Mouse (Mus musculus): Measurements from ENCODE around the gene Abcc5. TPM values are rescaled to one million over a fixed set of nuclear protein-coding genes. Genes with fewer than 3 reads are reported as not detected.

Abcc5 gene
- polyA plus RNA-seq, 1 experiment = 244 TPM

DNA sequence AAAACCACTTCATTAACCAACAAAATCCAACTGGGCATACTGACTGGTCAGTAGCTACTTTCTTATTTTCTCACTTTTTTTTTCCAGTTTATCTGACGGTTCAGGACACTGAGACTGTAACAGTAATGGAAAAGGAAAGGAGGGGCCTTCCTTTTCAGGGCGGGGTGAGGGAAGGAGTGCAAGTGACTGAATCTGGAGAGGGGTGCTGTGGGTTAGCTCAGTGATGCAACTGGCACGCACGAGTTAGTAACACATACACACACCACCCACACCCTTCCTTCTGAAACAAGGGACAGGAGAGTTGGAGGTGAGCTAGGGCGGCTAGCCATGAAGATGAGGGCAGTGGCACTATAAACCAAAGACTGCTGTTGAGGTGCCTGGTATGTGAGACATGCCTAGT is 102.3 kb downstream of the Abcc5 start:
- TF ChIP-seq CTCF (IDR thresholded peaks at IDR 0.05; ENCODE audit: borderline replicate concordance, control insufficient read depth, extremely low read depth, insufficient read depth, low read length, poor library complexity) (no peak), POLR2A (IDR thresholded peaks at IDR 0.05; ENCODE audit: control insufficient read depth, extremely low read depth, insufficient read depth, low read length, poor library complexity) (no peak)
- Histone ChIP-seq H3K27me3 (ENCODE audit: control insufficient read depth, insufficient read depth, low read length) (no peaks in the 10 kb centered on the region), H3K27ac (ENCODE audit: control insufficient read depth, insufficient read depth, low read length) (no peak overlapping the region), H3K4me3 (ENCODE audit: control insufficient read depth, insufficient read depth, low read length) (no peak overlapping the region), H3K4me1 (replicated peaks; ENCODE audit: control insufficient read depth, insufficient read depth, low read length) (no peaks in the 10 kb centered on the region), H3K36me3 (ENCODE audit: control insufficient read depth, insufficient read depth, low read length) (no peaks in the 10 kb centered on the region)
- 83% methylated on average over 5 of the region's 5 CpGs for WGBS
- no peak for DNase-seq

DNA sequence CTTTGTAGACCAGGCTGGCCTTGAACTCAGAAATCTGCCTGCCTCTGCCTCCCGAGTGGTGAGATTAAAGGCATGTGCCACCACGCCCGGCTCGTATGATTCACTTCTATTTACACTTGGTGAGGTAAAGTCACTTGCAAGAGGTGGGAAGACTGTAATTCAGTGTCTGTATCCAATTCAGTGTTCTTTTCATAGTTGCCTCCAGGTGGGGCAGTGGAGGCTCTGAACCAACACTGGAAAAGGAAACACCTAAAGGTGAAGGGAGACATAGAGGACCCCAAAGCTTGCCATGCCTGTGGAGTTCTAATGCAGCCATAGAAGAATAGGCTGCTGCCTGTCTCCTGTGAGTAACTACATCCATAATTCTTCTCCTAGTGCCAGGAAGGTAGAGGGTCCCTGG is 103.9 kb downstream of the Abcc5 start:
- Histone ChIP-seq H3K4me1 (replicated peaks; ENCODE audit: control insufficient read depth, insufficient read depth, low read length) (no peaks in the 10 kb centered on the region), H3K27ac (ENCODE audit: control insufficient read depth, insufficient read depth, low read length) (no peak overlapping the region), H3K4me3 (ENCODE audit: control insufficient read depth, insufficient read depth, low read length) (no peak overlapping the region), H3K27me3 (ENCODE audit: control insufficient read depth, insufficient read depth, low read length) (no peaks in the 10 kb centered on the region), H3K36me3 (ENCODE audit: control insufficient read depth, insufficient read depth, low read length) (no peaks in the 10 kb centered on the region)
- WGBS = 91% methylated on average over 4 of the region's 4 CpGs
- DNase-seq = peak; percentile 7
- no peak for TF ChIP-seq POLR2A (IDR thresholded peaks at IDR 0.05; ENCODE audit: control insufficient read depth, extremely low read depth, insufficient read depth, low read length, poor library complexity)
- TF ChIP-seq CTCF (IDR thresholded peaks at IDR 0.05; ENCODE audit: borderline replicate concordance, control insufficient read depth, extremely low read depth, insufficient read depth, low read length, poor library complexity) = no peak

- Histone ChIP-seq H3K27ac (ENCODE audit: control insufficient read depth, insufficient read depth, low read length) (no peak overlapping the region), H3K4me3 (ENCODE audit: control insufficient read depth, insufficient read depth, low read length) (no peak overlapping the region), H3K4me1 (replicated peaks; ENCODE audit: control insufficient read depth, insufficient read depth, low read length) (no peaks in the 10 kb centered on the region), H3K27me3 (ENCODE audit: control insufficient read depth, insufficient read depth, low read length) (no peaks in the 10 kb centered on the region), H3K36me3 (ENCODE audit: control insufficient read depth, insufficient read depth, low read length) (no peaks in the 10 kb centered on the region)
- WGBS = 93% methylated on average over 6 of the region's 6 CpGs
- no peak for DNase-seq
- no peak for TF ChIP-seq CTCF (IDR thresholded peaks at IDR 0.05; ENCODE audit: borderline replicate concordance, control insufficient read depth, extremely low read depth, insufficient read depth, low read length, poor library complexity)
- no peak for TF ChIP-seq POLR2A (IDR thresholded peaks at IDR 0.05; ENCODE audit: control insufficient read depth, extremely low read depth, insufficient read depth, low read length, poor library complexity)
Observed at GRCm38 (mm10) chr16:20316770-20317169, 109.4 kb downstream of the Abcc5 start.

GRCm38 (mm10) chr16:20315266-20315665 is 110.9 kb downstream of the Abcc5 start:
- 94% methylated on average over 4 of the region's 4 CpGs for WGBS
- DNase-seq = no peak
- Histone ChIP-seq H3K4me1 (replicated peaks; ENCODE audit: control insufficient read depth, insufficient read depth, low read length) (no peaks in the 10 kb centered on the region), H3K27ac (ENCODE audit: control insufficient read depth, insufficient read depth, low read length) (no peak overlapping the region), H3K27me3 (ENCODE audit: control insufficient read depth, insufficient read depth, low read length) (no peaks in the 10 kb centered on the region), H3K36me3 (ENCODE audit: control insufficient read depth, insufficient read depth, low read length) (no peaks in the 10 kb centered on the region), H3K4me3 (ENCODE audit: control insufficient read depth, insufficient read depth, low read length) (no peak overlapping the region)
- TF ChIP-seq CTCF (IDR thresholded peaks at IDR 0.05; ENCODE audit: borderline replicate concordance, control insufficient read depth, extremely low read depth, insufficient read depth, low read length, poor library complexity) = no peak
- TF ChIP-seq POLR2A (IDR thresholded peaks at IDR 0.05; ENCODE audit: control insufficient read depth, extremely low read depth, insufficient read depth, low read length, poor library complexity) = no peak

DNA sequence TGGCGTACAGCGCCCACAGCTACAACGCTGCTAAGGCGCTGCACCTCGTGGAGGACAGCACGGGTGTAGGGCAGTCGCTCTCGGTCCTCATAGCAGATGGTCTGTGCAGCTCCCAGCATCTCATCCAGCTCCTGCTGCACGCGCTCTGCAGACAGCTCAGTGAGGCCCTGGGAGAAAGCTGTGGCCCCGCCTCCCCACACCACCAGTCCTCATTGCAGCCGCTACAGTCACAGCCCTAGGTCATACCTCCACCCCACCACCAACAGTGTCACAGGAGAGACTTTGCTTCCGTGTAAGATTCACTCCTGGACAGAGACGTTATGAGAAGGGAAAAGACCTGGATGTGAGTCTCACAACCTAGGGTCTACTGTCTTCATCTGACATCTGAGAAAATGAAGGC is 113.9 kb downstream of the Abcc5 start:
- no peak overlapping the region for H3K4me3 ChIP-seq (ENCODE audit: control insufficient read depth, insufficient read depth, low read length)
- no peaks in the 10 kb centered on the region for H3K4me1 ChIP-seq (replicated peaks; ENCODE audit: control insufficient read depth, insufficient read depth, low read length)
- 91% methylated on average over 14 of the region's 14 CpGs for WGBS
- no peak for TF ChIP-seq CTCF (IDR thresholded peaks at IDR 0.05; ENCODE audit: borderline replicate concordance, control insufficient read depth, extremely low read depth, insufficient read depth, low read length, poor library complexity)
- no peak for TF ChIP-seq POLR2A (IDR thresholded peaks at IDR 0.05; ENCODE audit: control insufficient read depth, extremely low read depth, insufficient read depth, low read length, poor library complexity)
- no peak overlapping the region for H3K27ac ChIP-seq (ENCODE audit: control insufficient read depth, insufficient read depth, low read length)
- no peak for DNase-seq
- H3K27me3 ChIP-seq (ENCODE audit: control insufficient read depth, insufficient read depth, low read length) = no peaks in the 10 kb centered on the region
- no peaks in the 10 kb centered on the region for H3K36me3 ChIP-seq (ENCODE audit: control insufficient read depth, insufficient read depth, low read length)

- peak within 1 kb of the TSS; percentile 97 for H3K4me3 ChIP-seq (ENCODE audit: control insufficient read depth, insufficient read depth, low read length)
- H3K27ac ChIP-seq (ENCODE audit: control insufficient read depth, insufficient read depth, low read length) = no peak within 1 kb of the TSS
- peak; percentile 49; the same call in 1 of the 2 replicates for TF ChIP-seq POLR2A (IDR thresholded peaks at IDR 0.05; ENCODE audit: control insufficient read depth, extremely low read depth, insufficient read depth, low read length, poor library complexity)
- peak; percentile 84 for TF ChIP-seq CTCF (IDR thresholded peaks at IDR 0.05; ENCODE audit: borderline replicate concordance, control insufficient read depth, extremely low read depth, insufficient read depth, low read length, poor library complexity)
- H3K36me3 ChIP-seq (ENCODE audit: control insufficient read depth, insufficient read depth, low read length) = peaks cover 7% of the 10 kb centered on the region
- DNase-seq = peak; percentile 73
- under 1% methylated on average over 52 of the region's 52 CpGs for WGBS
- peaks cover 10% of the 10 kb centered on the region for H3K4me1 ChIP-seq (replicated peaks; ENCODE audit: control insufficient read depth, insufficient read depth, low read length)
- H3K27me3 ChIP-seq (ENCODE audit: control insufficient read depth, insufficient read depth, low read length) = no peaks in the 10 kb centered on the region
Observed at GRCm38 (mm10) chr16:20301770-20302649, 124.2 kb downstream of the Abcc5 start, which contains the start of gene Parl. Gene Parl, minus strand, starts transcription at chr16:20302387.
